Mouse (Mus musculus) liver, postnatal 0 days (tissue): ENCODE results near the gene Ptk6. TPM values are rescaled to one million over a fixed set of nuclear protein-coding genes. Genes with fewer than 3 reads are reported as not detected.
A peak's percentile ranks its signal among the peaks of the same experiment; 100 is the strongest.

ENCODE experiments used
- ATAC-seq: fragments of 200-750 bp; cut with Nextera tagmentation; 2 replicates; pipeline ENCODE4 v1.8.0; 2017; ENCODE audit warnings: mild to moderate bottlenecking, moderate library complexity
- DNase-seq: peaks from one replicate; pipeline ENCODE4 v3.0.0-alpha.2; 2016
- H3K27ac ChIP-seq: fragments of 300-500 bp; sonication (generic); 2 replicates; pipeline ENCODE4 v1.5.1; 2014; ENCODE audit warnings: antibody characterized with exemption, moderate library complexity, mild to moderate bottlenecking, low read depth
- H3K27me3 ChIP-seq: fragments of 300-500 bp; sonication (generic); 2 replicates; pipeline ENCODE4 v1.6.1; 2014; ENCODE audit warnings: low read length, control low read depth, mixed read lengths; ENCODE audit not compliant: insufficient read depth
- H3K36me3 ChIP-seq: fragments of 300-500 bp; sonication (generic); replicated peaks from 2 replicates; pipeline ENCODE4 v1.6.1; 2014; ENCODE audit warnings: mild to moderate bottlenecking, control low read depth, low read length, moderate library complexity, mixed read lengths; ENCODE audit not compliant: insufficient read depth
- H3K4me1 ChIP-seq: fragments of 300-500 bp; sonication (generic); 2 replicates; pipeline ENCODE4 v1.6.1; 2014; ENCODE audit warnings: antibody characterized with exemption, mild to moderate bottlenecking, control low read depth; ENCODE audit not compliant: insufficient read depth
- H3K4me2 ChIP-seq: fragments of 300-500 bp; sonication (generic); 2 replicates; pipeline ENCODE4 v1.6.1; 2014; ENCODE audit warnings: low read depth, mild to moderate bottlenecking, low read length, moderate library complexity, mixed read lengths
- H3K4me3 ChIP-seq: fragments of 300-500 bp; sonication (generic); 2 replicates; pipeline ENCODE4 v1.5.1; 2014; ENCODE audit warnings: low read depth, low read length
- H3K9ac ChIP-seq: fragments of 300-500 bp; sonication (generic); replicated peaks from 2 replicates; pipeline ENCODE4 v1.6.1; 2014; ENCODE audit warnings: mild to moderate bottlenecking, moderate library complexity
- H3K9me3 ChIP-seq: fragments of 300-500 bp; sonication (generic); 2 replicates; pipeline ENCODE4 v1.6.1; 2016; ENCODE audit warnings: mild to moderate bottlenecking, control low read depth, low read length, mixed read lengths
- CTCF ChIP-seq: sonication (generic); IDR thresholded peaks from 2 replicates; pipeline ENCODE4 v1.5.1; 2016; ENCODE audit warnings: antibody characterized with exemption, low read depth
- EP300 ChIP-seq: IDR thresholded peaks from 2 replicates; pipeline ENCODE4 v1.6.1; 2016; ENCODE audit warnings: antibody characterized with exemption, low read depth, mild to moderate bottlenecking
- WGBS: fragments of 180-500 bp; shearing (Covaris S2); extraction: QIAGEN DNeasy Blood & Tissue Kit; methylation state at CpG from one replicate; pipeline ENCODE4 v1.1.7; 2014; ENCODE audit not compliant: insufficient replicate concordance; 5-methylcytosine and 5-hydroxymethylcytosine counted together
- polyA plus RNA-seq: library from polyadenylated mRNA; unstranded; fragments of >200 nt; fragmentation: Nextera tagmentation; extraction: Ambion mirVana; gene quantifications from 2 replicates; pipeline ENCODE4 v1.2.1, GENCODE M21; 2015

The Ptk6 gene
- polyA plus RNA-seq, 1 experiment from 2014 or later, result 0.20 TPM

GRCm38 (mm10) chr2:181235681-181236566 lies 33.3 kb upstream of the Ptk6 start:
- H3K9me3 ChIP-seq, result no peaks in the 10 kb centered on the region
- peaks cover 21% of the 10 kb centered on the region for H3K4me1 ChIP-seq
- H3K4me3 ChIP-seq, result no peak overlapping the region
- ATAC-seq, result no peak
- no peak overlapping the region for H3K9ac ChIP-seq
- no peak overlapping the region for H3K4me2 ChIP-seq
- no peak for DNase-seq
- no peak overlapping the region for H3K27ac ChIP-seq
- 85% methylated on average over 23 of the region's 23 CpGs for WGBS
- no peak for TF ChIP-seq EP300
- peak; percentile 38 for TF ChIP-seq CTCF
- H3K36me3 ChIP-seq, result peaks cover 95% of the 10 kb centered on the region
- H3K27me3 ChIP-seq, result no peaks in the 10 kb centered on the region

GRCm38 (mm10) chr2:181234680-181235079 lies 32.1 kb upstream of the Ptk6 start:
- Histone ChIP-seq H3K4me2 (no peak overlapping the region), H3K27me3 (no peaks in the 10 kb centered on the region), H3K9ac (no peak overlapping the region), H3K4me3 (no peak overlapping the region), H3K9me3 (no peaks in the 10 kb centered on the region), H3K36me3 (peaks cover 96% of the 10 kb centered on the region), H3K27ac (no peak overlapping the region), H3K4me1 (peaks cover 9% of the 10 kb centered on the region)
- ATAC-seq (no peak), DNase-seq (no peak)
- WGBS, result 85% methylated on average over 11 of the region's 11 CpGs
- TF ChIP-seq EP300, result no peak
- no peak for TF ChIP-seq CTCF

GRCm38 (mm10) chr2:181233443-181233842 lies 30.9 kb upstream of the Ptk6 start:
- Histone ChIP-seq H3K4me3 (no peak overlapping the region), H3K9me3 (no peaks in the 10 kb centered on the region), H3K4me2 (no peak overlapping the region), H3K27me3 (no peaks in the 10 kb centered on the region), H3K36me3 (peaks cover 98% of the 10 kb centered on the region), H3K4me1 (no peaks in the 10 kb centered on the region; the same call in 1 of the 2 replicates), H3K9ac (no peak overlapping the region), H3K27ac (no peak overlapping the region)
- TF ChIP-seq CTCF, result no peak
- TF ChIP-seq EP300, result no peak
- 93% methylated on average over 15 of the region's 15 CpGs for WGBS
- ATAC-seq, result no peak
- no peak for DNase-seq

- peaks cover 95% of the 10 kb centered on the region for H3K36me3 ChIP-seq
- H3K4me2 ChIP-seq, result no peak overlapping the region
- WGBS, result 93% methylated on average over 20 of the region's 20 CpGs
- TF ChIP-seq CTCF (no peak), EP300 (no peak)
- no peak overlapping the region for H3K27ac ChIP-seq
- no peaks in the 10 kb centered on the region for H3K9me3 ChIP-seq
- no peak for ATAC-seq
- H3K4me1 ChIP-seq, result no peaks in the 10 kb centered on the region
- no peaks in the 10 kb centered on the region for H3K27me3 ChIP-seq
- H3K4me3 ChIP-seq, result no peak overlapping the region
- no peak for DNase-seq
- H3K9ac ChIP-seq, result no peak overlapping the region
Measured at GRCm38 (mm10) chr2:181231171-181231570, 28.6 kb upstream of the Ptk6 start.

- ATAC-seq, result no peak
- no peak overlapping the region for H3K27ac ChIP-seq
- 56% methylated on average over 1 of the region's 1 CpGs for WGBS
Measured at GRCm38 (mm10) chr2:181228335-181228734, 25.7 kb upstream of the Ptk6 start.

GRCm38 (mm10) chr2:181227122-181227521 lies 24.5 kb upstream of the Ptk6 start:
- 73% methylated on average over 3 of the region's 3 CpGs for WGBS
- no peak overlapping the region for H3K27ac ChIP-seq
- no peak overlapping the region for H3K4me2 ChIP-seq
- no peak overlapping the region for H3K4me3 ChIP-seq
- H3K9me3 ChIP-seq, result no peaks in the 10 kb centered on the region
- no peak overlapping the region for H3K9ac ChIP-seq
- TF ChIP-seq EP300, result no peak
- no peak for TF ChIP-seq CTCF
- no peak for DNase-seq
- peaks cover 6% of the 10 kb centered on the region; the same call in 1 of the 2 replicates for H3K4me1 ChIP-seq
- H3K27me3 ChIP-seq, result no peaks in the 10 kb centered on the region
- peaks cover 55% of the 10 kb centered on the region for H3K36me3 ChIP-seq
- no peak for ATAC-seq

More at GRCm38 (mm10) chr2:181228335-181228734, 25.7 kb upstream of the Ptk6 start:
- Histone ChIP-seq H3K36me3 (peaks cover 68% of the 10 kb centered on the region), H3K9ac (no peak overlapping the region), H3K9me3 (no peaks in the 10 kb centered on the region), H3K4me3 (no peak overlapping the region), H3K27me3 (no peaks in the 10 kb centered on the region), H3K4me1 (peaks cover 6% of the 10 kb centered on the region; the same call in 1 of the 2 replicates), H3K4me2 (no peak overlapping the region)
- DNase-seq, result no peak
- TF ChIP-seq CTCF, result no peak
- TF ChIP-seq EP300, result no peak
